Mouse (Mus musculus): ENCODE data around the gene Ftl1.

Ftl1 gene

DNA sequence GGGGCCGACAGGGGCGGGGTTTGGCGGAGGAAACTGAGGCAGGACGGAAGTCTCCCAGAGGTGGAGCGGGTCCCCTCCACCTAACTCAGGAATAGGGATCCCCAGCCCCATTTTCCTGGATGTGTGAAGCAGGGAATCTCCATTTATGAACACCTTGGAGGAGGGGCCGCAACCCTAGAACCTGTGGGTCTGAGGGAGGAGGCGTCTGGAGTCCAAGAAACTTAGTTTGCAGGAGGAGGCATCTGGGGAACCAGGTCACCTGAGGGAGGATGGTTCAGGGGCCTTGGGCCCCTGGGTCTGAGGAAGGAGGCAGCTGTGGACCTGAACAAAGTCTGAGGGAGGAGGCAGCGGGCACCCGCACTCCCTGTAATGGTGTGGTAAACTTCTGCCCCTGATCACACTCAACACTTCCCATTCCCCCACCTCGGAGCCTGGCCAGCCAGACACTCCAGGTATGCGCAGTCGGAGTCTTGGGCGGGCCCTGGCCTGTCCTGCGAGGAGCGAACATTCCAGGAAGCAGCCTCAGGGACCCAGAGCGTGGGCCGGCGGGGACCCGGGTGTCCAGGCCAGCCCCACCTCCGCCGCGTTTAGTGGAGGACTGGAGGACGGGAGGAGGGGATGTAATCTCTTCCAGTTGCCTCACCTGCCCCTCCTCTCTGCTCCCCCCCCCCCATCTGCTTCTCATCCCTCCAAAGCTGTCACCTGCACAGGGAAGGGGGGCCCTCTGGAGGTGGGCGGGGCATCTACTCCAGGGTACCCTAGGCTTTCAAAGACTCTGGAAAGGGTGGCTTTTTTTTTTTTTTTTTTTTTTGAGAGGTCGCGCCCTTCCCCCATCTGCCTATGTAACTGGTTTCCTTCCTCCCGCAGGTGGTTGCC is 45.6 kb downstream of the Ftl1 start:
- DNase-seq (ENCODE audit: extremely low read depth, low read depth, low spot score), result no peak

DNA sequence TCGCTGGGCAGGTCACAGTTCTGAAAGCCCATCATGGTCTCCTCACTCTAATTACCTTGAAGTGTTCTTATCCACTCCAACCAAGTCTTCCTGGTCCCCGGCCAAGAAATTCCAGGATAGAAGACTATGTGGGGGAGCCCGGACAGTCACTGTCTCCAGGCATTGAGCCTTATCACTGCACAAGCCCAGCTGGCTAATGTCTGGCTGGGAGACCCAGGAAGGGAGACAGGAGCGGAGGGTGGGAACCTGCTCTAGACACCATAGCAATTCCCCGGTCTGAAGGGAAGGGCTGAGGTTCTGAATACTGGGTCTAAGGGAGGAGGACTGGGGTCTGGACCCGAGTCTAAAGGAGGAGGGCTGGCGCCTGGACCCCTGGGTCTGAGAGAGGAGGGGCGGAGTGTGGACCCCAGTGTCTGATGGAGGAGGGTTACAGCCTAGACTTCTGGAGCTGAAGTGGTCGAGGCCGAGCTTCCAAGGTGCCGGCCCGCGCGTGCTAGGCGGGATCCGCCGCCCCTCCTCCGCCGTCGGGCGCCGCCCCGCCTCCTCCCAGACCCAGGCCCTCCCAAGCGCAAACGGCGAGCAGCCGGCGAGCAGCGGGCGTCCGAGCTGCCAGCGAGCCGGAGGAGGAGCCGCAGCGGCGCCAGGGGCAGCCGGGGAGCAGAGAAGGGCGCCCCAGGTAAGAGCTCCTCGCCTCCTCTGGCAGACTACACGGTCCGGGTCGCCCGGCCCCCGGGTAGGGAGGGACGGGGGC is 46.4 kb downstream of the Ftl1 start, which contains the start of gene Ntf5:
TSS of gene Ntf5 (plus strand) at position 583 of the 751 bp plus-strand sequence.
- DNase-seq (ENCODE audit: extremely low read depth, low read depth, low spot score), result no peak

DNA sequence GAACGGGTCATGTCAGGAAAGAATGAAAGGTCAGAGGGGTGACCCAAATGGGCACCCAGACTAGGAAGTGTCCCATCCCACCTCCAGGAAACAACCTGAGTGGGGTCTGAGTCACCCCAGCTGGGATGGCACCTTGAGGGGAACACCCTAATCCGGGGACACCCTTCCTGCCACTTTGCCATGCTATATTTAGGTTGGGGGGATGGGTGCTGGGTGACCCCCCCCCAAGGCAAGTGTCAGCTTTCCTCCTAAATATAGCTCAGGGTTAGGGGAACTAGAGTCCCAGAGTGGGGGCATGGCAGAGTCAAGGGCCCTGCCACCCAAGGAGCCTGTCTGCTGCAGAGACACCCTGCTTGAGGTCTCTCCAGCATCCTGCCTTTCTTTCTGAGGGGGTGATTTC is 47.3 kb downstream of the Ftl1 start:
- no peak for DNase-seq (ENCODE audit: extremely low read depth, low read depth, low spot score)

DNA sequence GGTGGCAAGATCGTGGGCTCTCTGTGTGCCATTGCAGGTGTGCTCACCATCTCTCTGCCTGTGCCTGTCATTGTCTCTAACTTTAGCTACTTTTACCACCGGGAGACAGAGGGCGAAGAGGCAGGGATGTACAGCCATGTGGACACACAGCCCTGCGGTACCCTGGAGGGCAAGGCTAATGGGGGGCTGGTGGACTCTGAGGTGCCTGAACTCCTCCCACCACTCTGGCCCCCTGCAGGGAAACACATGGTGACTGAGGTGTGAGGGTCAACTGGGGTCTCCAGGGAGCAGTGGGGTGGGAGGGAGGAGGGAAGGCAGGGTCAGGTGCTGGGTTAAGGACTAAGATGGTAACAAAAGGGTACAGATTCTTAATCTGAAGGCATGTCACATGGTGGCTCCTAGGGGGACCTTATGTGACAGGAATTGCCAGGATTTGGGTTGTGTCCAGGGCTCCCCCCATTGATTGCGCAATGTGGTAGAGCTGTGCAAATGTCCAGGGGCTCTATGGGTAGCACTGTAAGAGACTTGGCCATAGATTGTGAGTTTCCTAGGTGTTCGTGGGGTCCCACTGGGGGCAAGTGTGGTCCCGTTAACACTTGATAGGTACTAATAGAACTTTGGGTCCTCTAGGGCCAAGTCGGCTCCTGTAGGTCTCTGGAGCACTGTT is 50.1 kb downstream of the Ftl1 start:
- DNase-seq (ENCODE audit: extremely low read depth, low read depth, low spot score), result no peak

DNA sequence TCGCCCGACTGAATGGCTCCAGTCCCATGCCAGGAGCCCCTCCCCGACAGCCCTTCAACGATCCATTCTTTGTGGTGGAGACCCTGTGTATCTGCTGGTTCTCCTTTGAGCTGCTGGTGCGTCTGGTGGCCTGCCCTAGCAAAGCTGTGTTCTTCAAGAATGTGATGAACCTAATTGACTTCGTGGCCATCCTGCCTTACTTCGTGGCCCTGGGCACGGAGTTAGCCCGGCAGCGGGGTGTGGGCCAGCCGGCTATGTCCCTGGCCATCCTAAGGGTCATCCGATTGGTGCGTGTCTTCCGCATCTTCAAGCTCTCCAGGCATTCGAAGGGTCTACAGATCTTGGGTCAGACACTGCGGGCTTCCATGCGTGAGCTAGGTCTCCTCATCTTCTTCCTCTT is 50.7 kb downstream of the Ftl1 start:
- DNase-seq (ENCODE audit: extremely low read depth, low read depth, low spot score), result no peak

DNA sequence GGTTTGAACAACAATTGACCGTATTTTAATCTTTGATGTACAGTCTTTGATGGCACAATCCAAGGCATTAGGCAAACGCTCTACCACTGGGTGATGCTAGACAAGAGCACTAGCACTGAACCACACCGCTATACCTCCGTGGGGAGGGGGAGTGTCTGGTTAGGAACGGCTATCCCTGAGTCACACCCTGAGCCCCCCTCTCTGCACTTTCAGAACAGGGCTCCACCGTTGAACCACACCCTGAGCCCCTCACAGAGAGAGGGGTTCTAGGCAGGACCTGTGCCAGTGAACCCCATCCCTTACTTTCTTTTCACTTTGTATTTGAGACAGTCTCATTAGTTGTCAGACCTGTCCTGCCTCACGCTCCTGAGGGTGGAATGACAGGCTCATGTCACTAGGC is 51.3 kb downstream of the Ftl1 start:
- DNase-seq (ENCODE audit: extremely low read depth, low read depth, low spot score), result no peak

Measured in fat pad, adult 2 months (tissue).